Mouse (Mus musculus): ENCODE results near the gene Foxp1.

DNA sequence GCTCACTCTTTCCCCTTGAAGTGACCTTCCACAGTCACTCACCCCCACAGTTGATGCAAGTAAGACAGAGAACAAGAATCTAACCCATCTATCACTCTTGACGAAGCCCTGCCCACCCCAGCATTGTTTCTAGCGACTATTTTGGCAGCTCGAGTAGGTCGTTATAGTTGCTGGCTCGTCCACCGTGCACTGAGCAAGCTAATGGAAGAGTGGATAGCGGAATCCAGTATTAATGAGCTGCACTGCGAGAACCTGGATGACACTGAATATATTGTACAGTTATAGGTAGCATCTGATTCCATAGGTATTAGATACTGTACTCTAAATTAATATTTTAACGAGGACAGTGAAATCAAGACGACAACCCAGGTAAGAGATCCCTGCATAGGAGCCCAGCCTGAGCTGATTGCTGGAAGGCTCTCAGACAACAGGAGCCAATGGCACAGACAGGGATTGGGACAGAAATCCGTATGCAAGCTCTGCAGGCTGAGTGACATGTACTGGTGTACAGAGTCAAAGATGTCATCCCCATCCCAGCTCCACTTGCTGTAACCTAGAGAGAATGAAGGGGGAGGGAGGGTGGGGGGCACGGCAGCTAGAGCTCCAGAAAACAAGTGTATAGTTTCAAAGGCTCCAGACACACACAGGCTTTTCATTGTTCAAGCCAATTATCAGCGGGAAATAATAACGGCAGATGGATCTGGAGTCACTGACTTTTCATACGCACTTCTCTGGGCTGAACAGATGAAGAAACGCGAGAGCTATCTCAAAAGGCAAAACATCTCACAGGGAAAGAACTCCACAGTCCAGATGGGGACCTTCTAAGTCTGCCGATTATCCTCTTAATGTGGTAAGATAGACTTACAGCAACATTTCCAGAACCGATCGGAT is 254.1 kb downstream of the Foxp1 start:
- TF ChIP-seq GATA1 (IDR thresholded peaks at IDR 0.05; ENCODE audit: borderline replicate concordance, low read length) (no peak), FLI1 (IDR thresholded peaks at IDR 0.05; ENCODE audit: low read length) (no peak)
